Mouse (Mus musculus) layer of hippocampus, postnatal 14 days (tissue): ENCODE measurements around the gene Runx1. TPM values are rescaled to one million over a fixed set of nuclear protein-coding genes. Genes with fewer than 3 reads are reported as not detected.

Source experiments
- DNase-seq, 2 experiments: peaks; one replicate each; pipeline ENCODE4 v3.0.0; 2021 to 2022; ENCODE audit warnings: low spot score in 2 of 2, mixed read lengths in 1 of 2
- total RNA-seq, 2 experiments: library from RNA; stranded (reverse); gene quantifications; 2 replicates each; pipeline ENCODE4 v1.2.3; 2021

Runx1 gene
- total RNA-seq, 2 experiments from 2014 or later: 1.9 to 2.6 TPM

DNA sequence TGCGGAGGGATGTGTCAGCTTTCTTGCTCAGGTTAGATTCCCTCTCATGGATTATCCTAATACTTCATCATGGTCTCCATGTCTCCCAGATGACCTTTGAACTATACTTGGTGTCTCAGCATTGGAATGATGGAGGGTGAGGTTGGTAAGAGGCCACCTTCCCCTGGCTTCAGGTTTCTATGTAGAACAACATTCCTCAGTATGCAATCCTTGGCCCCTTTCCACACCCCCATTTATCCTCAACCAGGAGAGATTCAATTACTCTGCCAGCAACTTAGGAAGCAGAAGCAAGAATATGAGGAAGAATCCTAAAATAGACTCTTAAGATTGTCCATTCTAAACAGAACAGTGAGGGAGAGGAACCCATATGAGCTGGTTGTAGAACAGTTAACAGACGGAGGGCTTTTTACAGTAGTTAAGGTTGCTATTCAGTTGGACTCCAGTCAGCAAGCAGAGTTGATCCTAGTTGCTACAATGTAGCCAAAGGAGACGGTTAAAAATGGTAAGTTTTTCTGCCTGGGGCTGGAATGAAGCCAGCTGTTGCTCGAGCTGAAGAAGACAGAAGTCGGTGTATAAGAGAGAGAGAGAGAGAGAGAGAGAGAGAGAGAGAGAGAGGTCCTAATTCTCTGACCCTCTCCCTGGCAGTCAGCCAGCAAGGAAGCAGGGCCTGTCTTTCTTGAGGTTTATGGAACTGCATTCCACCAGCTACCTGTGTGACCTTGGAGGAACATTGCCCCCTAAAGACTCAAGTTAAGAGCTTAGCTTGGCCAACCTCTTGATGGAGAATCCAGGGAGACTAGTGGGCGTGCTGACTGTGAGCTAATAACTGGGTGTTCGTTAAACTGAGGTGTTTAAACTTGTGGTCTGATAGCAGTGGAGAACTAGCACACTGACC, 120.1 kb downstream of the Runx1 start:
- DNase-seq: no peak

GRCm38 (mm10) chr16:92703850-92704249, 122.1 kb downstream of the Runx1 start:
- no peak for DNase-seq

DNA sequence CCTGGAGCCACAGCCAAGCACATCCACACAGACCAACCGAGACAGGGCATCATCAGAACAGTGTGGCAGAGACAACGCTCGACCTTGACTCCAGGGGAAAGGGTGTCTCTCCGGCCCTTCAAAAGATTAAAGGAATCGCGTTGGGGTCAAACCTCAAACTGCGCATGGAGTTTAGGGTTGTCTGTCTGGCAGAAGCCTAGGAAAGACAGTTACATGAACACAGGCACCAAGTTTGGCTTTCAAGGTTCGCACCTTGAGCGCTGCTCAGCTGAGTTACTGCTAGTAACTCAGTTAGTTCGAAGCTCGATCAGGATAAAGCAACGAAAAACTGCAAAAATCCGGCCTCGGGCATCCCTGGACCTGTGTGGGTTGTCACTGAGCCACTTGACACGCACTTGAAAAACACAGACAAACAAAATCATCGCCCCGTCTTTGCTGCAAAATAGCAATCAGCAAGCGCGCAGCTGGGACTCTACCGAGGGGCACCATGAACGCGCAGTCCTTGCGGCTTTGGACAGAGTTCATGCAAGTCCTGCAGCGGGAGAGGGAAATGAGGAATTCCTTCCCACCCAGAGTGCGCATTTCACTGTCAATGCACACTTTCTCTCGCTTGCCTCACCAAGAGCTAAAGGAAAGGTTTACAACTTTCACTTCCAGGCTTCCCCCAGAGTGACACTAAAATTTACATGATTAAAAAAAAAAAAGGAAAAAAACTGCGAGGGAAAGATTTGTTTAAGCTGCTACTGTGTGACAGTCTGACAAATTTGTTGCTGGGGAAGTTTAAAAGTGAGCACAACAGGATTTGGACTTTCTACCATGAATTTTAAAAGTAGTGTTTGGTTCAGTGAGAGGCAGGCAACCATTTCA, 126.2 kb downstream of the Runx1 start:
- DNase-seq: no peak

DNA sequence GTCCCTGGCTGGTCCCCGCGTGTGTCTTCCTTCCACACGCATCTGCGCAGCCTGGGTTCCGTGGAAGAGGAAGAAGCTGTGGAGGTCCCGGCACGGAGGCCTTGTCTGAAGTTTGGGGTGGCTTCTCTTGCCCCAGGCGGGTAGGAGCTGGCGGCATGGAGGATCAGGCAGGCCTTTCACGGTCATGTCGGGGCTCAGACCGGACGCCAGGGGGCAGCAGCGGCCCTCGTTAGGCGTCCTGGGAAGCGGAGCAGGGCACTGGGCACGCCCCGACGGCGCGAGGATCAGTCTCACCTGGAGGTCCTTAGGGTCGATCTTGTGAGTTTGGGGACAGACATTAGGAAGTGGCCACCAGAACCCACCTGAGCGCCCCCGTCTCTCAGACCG, 127.3 kb downstream of the Runx1 start:
- DNase-seq: peak; percentile 81 to 82

DNA sequence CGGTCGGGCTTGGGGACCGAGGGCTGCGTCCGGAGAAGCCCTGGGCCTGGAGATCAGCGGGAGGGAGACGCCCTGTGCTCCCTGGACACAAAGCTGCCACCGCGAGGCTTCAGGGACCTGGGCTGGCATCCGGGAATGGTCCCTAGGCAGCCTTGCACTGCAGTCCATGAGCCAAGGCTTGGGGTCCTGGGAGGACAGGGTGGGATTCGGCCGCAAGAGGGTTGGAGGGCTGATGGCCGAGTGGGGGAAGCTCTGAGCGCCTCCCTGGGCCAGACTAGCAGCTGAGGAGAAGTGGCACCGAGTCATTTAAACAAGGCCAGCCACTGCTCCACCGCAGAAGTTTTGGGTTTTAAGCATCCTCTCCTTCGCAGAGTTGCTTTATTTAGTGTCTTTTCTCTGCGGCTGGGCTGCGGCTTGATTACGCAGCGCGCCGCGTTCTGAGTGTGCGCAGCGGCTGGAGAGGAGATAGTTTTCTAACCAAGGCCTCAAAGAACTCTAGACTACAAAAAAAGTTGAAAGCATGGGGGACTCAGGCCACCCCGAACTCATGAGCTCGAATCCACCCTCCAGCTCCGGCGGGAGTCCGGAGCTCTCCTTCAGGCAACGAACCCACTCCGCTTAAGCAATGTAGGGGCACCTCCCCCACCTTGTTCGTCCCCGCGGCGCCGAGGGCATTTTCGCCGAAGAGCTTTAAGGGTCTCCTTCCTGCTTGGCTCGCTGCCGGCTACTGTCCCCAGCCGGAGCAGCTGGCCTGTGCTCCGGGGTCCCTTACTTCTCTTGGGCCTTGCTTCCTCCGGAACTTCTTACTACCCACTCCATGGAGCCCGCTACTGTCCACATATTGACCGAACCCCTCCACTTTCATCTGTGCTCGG, 128.0 kb downstream of the Runx1 start:
- no peak for DNase-seq

DNA sequence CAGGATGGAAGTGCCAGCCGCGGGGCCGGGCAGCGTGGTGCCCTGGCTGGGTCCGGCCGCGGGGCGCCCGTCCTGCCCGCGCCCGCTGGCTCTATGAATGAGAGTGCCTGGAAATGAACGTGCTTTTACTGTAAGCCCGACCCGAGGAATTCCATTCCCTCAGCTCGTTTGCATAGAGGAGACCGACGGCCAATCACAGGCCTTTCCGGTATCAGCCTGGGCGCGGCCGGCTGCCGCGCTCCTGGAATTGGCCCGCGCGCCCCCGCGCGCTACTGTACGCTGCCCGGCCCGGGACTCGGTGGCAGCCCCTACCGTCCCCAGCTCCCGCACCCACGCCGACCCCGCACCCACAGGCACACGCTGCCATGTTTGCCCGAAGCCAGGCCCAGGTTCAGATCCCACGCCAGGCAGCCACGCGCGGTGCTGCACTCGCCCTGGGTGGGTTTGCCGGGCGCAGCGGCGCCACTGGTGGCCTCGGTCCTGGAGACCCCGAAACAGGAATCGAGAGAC, 128.7 kb downstream of the Runx1 start:
- DNase-seq: peak in 1 of 2 experiments; percentile 37

- no peak for DNase-seq
Observed at GRCm38 (mm10) chr16:92696411-92697015, 129.4 kb downstream of the Runx1 start.

- DNase-seq: no peak
Observed at GRCm38 (mm10) chr16:92695981-92696380, 130.0 kb downstream of the Runx1 start.

DNA sequence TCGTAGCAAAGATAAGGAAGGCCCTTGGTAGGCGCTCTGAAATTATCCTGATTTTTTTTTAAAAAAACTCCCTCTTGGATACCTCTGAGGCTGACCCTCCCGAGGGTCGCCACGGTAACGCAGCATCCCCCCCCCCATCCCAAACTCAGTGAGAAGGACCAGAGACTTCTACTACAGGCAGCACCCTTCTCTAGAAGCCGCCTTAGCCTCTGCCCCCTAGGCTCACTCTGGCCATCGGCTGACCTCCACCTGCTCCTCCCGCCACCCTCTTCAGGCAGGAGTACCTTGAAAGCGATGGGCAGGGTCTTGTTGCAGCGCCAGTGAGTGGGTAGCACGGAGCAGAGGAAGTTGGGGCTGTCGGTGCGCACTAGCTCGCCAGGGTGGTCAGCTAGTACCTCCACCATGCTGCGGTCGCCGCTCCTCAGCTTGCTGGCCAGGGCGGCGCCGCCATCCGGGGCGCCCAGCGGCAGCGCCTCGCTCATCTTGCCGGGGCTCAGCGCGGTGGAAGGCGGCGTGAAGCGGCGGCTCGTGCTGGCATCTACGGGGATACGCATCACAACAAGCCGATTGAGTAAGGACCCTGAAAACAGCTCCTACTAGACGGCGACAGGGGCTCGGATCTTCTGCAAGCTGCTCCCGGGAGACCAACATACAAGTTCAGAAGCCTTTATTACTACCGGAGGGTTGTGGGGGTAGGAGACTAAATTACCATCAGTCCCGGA, 130.6 kb downstream of the Runx1 start:
- DNase-seq: no peak

GRCm38 (mm10) chr16:92694496-92695106, 131.3 kb downstream of the Runx1 start:
- no peak for DNase-seq

DNA sequence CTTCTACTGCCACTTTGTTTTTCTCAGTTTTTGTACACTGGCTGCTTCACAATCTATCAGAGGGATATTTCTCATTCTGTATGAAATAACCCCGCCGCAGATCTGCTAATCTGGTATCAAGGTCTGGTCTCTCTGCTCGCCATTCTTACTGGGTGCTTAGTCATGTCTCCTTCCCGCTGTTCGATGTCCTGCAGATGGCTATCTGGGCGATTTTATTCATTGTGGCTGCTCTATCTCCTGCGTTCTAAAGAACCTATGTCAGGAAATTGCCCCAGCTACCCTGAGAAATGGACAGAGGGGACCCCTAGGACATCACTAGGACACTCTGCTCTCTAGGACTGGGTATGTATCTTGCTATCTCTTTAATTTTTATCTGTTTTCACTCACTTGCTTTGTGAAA, 135.2 kb downstream of the Runx1 start:
- DNase-seq: no peak

DNA sequence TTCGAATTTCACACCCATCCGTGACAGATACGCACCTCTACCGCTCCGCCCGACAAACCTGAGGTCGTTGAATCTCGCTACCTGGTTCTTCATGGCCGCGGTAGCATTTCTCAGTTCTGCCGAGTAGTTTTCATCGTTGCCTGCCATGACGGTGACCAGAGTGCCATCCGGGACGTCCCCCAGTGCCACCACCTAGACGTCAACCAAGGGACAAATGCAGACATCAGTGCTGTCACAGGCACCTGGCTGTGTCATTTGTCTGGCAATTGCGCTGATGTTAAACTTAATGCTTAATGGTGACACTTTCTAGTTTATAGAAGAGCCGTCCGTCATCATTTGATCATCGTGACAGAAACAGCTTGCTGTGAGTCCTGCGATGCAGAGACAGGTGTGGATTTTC, 137.0 kb downstream of the Runx1 start:
- no peak for DNase-seq

- DNase-seq: no peak
Observed at GRCm38 (mm10) chr16:92686978-92687377, 139.0 kb downstream of the Runx1 start.

DNA sequence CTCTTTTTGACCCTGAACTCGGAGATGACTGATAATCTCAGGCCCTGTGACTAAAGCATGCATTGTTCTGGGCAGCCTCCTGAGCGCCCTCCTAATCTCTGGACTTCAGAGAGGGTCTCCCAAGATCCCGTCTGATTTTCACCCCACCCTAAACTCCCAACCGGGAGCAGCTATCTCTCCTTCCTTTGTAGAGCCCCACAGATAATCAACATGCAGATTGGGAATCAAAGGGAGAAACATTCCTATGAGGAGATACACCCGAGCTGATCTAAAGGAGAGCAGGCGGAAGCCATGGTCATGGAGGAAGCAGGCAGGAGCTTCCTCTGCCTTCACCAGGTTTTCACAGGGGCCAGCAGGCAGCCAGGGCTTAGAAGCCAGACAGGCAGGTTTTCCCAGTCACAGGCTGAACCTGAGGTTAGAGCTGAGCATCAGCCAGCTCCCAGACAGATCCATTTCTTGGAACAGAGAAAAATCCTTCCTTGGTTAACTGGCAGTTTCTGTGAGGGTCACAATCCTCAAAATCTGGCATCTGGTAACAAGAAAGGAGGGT, 140.1 kb downstream of the Runx1 start:
- no peak for DNase-seq

DNA sequence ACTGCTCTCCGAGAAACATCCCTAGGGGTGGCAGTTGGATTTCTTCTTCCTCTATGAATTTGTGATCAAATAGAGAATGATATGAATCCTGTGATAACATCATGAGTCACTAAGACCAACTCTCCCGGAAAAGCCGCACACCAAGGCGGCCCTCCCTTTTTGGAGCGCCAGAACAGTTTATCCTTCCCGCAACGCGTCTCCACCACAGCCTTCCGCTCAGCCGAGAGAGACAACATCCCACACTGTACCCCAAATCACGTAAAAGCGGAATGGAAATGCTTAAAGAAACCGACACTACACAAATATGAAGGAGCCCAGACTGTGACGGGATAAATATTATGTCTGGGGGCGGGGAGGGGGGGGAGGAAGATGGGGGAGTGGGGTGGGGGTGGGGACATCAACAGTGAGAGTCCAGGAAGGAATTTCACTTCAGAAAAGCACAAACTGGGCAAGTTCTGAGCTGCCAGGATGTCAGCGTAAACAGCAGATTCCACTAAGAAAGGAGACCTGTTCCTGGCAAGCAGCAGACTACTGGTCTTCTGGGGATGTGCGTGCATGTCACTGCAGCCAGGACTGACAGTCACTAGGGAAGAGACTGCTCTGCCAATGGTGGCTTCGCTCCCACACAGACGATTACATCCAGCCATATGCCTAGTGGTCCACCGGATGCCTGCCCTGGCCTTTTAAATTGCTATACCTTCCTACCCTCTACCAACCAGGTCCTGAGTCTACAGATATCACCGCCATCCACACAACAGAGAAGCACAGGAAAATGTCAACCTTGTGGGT, 141.3 kb downstream of the Runx1 start:
- no peak for DNase-seq

GRCm38 (mm10) chr16:92676630-92677029, 149.3 kb downstream of the Runx1 start:
- no peak for DNase-seq

DNA sequence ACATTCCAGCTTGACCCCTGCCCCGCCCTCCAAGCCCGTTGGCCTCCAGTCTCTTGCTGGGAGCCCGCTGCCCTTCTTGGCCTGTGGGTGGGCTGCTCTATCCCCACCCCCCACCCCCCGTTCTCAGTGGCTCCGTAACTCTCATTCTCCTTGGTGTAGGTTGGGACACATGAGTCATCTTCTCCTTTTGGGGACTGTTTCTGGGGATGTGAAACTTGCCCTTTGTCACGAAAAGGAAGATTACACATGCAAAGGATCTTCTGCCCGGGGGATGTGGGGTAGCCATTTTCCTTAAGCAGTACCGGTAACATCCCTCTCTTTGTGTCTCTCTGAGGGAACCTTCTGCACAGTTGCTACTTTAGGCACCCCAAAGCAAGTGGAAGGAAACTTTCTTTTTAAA, 150.3 kb downstream of the Runx1 start:
- DNase-seq: no peak

- no peak for DNase-seq
Observed at GRCm38 (mm10) chr16:92674916-92675450, 151.0 kb downstream of the Runx1 start.
